Mouse (Mus musculus): ENCODE measurements around the gene Tnnt3.

Tnnt3 gene

DNA sequence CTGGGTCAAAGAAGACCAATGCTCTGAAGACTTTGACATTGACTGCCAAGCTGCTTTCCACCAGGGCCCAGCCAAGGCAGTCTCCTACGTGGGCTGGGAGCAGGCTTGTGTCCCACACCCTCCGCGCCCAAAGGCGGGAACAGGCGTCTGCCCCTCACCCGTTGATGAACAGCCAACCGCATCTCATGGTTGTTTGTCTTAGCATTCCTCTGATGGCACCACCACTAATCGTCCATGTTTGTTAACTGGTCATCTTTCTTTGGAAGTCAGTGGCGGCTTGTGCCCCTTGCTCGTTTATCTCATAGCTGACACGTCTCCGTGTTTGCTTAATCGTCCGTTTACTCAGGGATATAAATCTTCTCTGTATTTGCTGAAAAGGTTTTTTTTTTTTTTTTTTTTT is 10.9 kb downstream of the Tnnt3 start:
- DNase-seq: peak in 1 of 2 experiments; percentile 60

- DNase-seq: peak; percentile 55 to 70
Measured at GRCm38 (mm10) chr7:142510021-142510777, 11.6 kb downstream of the Tnnt3 start.

DNA sequence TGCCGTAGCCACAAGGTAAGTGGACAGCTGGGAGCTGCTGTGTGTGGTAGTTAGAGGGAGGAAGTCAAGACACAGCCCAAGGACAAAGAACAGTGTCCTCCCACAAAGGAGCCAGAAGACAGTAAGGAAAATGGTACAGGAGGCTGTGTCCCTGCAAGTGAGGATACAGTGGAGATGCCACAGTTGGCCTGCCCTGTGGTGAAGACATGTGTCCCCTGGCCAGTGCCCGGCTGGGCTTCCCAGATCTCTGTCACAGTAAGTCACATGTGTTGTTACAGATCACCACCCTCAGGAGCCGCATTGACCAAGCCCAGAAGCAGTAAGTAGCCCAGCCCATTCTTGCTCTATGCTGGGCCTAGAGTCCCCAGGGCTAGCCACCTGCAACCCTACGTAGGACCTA is 15.4 kb downstream of the Tnnt3 start:
- no peak for DNase-seq

DNA sequence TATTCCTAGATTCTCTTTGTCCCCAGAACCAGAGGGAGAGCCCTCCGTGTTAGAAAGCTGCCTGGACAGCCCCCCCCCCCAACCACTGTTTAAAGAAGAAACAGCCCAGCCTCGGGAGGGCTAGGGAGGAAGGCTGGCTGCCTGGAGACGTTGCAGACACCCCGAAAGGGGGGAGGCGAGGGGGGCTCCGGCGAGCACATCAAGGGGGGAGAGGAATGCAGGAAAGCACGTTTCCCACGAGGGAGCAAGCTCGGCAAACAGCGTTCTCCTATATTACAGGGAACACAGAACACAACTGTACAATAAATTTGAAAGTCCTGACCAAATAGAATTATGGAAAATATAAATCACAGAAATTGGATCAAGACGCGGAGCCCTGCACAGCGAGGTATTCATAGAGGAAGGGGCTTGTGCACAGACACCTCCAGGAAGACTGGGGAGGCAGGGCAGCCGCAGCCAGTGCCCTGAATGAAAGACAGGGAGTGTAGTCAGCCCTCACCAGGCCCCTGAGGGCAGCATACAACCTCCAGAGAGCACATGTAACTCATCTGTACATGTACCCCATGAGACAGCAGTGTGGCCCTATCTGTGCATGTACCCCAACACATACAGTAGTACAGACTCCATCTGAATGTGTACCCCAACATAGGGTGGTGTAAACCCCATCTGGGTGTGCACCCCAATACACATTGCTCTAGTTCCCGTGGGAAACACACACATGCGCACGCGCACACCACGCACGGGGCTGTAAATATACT is 17.8 kb downstream of the Tnnt3 start:
- DNase-seq: peak; percentile 66 to 75

DNA sequence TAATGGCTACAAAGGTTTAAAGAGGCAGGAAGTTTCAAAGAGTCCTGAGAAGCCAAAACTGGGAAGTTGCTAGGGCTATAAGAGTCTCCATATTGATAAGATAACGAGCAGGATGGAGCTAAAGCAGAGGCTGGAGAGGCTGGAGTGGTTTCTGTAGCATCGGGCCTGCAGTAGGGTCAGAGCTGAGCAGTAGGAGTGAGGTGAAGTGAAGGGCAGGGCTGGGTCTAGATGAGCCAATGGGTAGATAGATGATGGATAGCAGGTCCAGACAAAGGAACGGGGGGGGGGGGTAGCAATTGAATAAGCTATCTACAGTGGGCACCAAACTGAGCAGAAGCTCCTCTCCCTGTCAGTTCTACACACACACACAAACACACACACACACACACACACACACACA is 18.9 kb downstream of the Tnnt3 start:
- no peak for DNase-seq

DNA sequence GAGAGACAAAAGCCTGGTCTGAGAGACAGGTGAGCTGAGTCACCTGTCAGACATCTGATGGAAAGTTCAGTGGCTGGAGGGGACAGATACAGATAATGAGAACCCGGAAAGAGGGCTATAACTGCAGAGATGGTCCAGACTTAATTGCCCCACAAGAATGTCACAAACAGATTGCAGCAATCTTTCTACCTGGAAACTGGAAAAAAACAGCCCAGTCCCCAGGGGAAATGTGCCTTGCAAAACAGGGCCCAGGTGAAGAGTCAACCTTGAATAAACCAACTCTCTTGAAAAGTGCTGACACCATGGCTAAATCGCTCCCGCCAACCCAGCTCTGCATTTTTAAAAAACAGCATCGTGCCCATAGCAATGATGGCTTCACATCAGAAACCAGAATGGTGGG is 21.7 kb downstream of the Tnnt3 start:
- DNase-seq: no peak

- DNase-seq: peak; percentile 80
Measured at GRCm38 (mm10) chr7:142522352-142522751, 23.7 kb downstream of the Tnnt3 start.

- DNase-seq: peak; percentile 48 to 62
Measured at GRCm38 (mm10) chr7:142523200-142523990, 24.8 kb downstream of the Tnnt3 start.

- DNase-seq: peak; percentile 50 to 70
Measured at GRCm38 (mm10) chr7:142525342-142526178, 26.9 kb downstream of the Tnnt3 start.

DNA sequence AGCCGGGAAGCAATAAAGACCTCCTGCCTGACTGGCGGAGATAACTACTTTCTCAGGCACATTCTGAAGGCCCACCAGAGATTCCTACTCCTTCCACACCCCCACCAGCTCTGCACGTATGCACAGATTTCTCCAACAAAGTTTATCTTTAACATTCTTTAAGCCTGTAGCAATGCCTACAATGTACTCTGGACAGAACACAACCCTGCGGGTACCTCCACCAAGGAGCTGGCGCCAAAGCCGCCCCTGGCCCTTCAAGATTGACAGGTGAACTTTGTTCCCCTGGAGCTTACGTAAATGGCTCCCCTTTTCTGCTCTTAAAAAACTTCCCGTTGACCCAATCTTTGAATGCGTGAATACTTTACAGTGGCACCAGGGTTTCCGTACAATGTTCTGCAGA is 30.7 kb downstream of the Tnnt3 start:
- no peak for DNase-seq

- no peak for DNase-seq
Measured at GRCm38 (mm10) chr7:142531973-142532521, 33.4 kb downstream of the Tnnt3 start.

- no peak for DNase-seq
Measured at GRCm38 (mm10) chr7:142532671-142533058, 34.0 kb downstream of the Tnnt3 start, which contains the start of gene Mrpl23. Gene Mrpl23 (plus strand): TSS chr7:142532686.

- peak; percentile 90 to 94 for DNase-seq
Measured at GRCm38 (mm10) chr7:142533059-142533855, 34.6 kb downstream of the Tnnt3 start.

DNA sequence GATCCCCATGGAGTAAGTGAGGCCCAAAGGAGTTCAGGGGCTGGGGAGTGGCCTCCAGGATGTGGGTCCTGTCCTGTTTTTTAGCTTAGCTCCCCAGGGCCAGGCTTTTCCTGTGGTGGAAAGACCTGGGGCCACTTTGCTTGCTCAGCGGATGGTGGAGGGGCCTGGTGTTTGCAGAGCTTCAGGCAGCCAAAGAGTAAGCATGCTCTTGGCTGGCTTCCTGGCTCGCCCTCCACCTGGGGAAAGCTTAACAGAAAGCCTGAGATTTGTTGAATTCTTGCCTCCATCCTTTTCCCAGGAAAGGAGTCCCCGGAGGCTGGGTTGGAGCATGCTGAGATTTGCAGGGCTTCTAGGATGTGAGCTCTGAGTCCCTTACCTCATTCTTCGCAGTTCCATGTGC is 36.5 kb downstream of the Tnnt3 start:
- no peak for DNase-seq

DNA sequence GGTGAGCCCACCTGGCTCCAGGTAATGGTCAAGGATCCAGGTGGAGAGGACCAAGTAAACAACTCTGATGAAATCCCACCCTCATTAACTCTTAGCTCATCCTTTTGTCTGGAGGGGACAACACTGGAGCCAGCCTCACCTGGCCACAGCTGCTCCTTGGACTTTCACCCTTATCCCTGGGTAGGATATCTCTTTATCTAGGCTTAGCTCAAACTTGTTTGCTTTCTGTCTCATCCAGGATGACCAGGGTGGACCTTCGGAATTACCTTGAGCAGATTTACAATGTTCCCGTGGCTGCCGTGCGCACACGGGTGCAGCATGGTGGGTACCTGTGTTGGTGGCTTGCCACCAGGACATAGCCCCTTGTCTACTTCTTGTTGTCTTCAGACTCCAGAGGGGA is 37.2 kb downstream of the Tnnt3 start:
- DNase-seq: no peak

DNA sequence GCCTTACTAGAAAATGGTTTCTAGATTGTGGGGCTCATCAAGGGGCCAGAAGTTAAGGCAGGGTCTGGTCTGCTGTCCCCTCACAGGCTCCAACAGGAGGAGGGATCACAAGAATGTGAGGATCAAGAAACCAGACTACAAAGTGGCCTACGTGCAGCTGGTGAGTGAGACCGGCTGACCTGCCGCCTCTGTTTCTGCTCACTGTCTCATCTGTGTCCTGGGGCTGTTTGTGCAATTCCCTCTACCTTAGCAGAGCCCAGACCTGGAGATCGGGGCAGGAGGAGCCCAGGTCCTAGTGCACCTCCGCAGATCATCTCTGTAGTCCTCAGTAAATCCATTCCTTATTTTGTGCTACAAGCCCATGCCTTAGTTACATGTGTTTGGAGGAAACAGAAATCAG is 38.5 kb downstream of the Tnnt3 start:
- no peak for DNase-seq

DNA sequence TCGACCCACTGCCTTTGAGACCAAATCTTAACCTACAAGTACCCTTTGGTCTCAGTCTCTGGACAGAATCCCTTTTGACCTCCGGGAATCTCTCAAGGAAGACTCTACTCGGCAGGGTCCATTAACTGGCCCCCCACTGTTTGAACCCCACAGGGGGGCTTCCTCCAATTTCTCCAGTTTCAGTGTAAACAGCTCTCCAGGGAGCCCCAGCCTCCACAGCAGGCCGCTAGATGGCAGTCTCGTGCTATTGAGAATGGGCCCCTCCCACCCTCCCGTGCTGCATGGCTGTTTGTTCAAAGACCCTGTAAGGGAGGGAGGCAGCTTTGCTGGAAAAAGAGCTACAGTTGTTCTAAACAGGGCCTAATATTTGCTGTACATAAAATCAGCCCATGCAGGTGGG is 39.2 kb downstream of the Tnnt3 start:
- peak; percentile 90 to 91 for DNase-seq

DNA sequence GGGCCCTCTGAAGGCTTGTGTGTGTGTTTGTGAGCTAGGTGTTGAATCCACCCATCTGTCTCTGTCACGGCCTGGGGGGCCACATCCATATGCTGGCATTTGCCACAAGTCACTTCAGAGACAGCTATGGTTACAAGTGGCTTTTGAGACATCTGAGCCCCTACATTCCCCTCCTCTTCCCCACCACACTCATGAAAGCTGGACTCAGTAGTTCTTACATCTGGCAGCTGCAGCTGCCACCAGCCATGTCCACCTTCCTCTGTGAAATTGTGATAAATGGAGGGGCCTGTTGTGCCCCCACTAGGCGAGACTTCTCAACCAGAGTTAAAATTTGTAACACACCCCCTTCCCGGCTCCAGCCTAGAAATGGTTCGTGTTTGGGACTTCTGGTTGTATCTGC is 39.7 kb downstream of the Tnnt3 start:
- DNase-seq: no peak

- no peak for DNase-seq
Measured at GRCm38 (mm10) chr7:142538766-142539165, 40.1 kb downstream of the Tnnt3 start.

GRCm38 (mm10) chr7:142539828-142540227 is 41.2 kb downstream of the Tnnt3 start:
- DNase-seq: no peak

DNA sequence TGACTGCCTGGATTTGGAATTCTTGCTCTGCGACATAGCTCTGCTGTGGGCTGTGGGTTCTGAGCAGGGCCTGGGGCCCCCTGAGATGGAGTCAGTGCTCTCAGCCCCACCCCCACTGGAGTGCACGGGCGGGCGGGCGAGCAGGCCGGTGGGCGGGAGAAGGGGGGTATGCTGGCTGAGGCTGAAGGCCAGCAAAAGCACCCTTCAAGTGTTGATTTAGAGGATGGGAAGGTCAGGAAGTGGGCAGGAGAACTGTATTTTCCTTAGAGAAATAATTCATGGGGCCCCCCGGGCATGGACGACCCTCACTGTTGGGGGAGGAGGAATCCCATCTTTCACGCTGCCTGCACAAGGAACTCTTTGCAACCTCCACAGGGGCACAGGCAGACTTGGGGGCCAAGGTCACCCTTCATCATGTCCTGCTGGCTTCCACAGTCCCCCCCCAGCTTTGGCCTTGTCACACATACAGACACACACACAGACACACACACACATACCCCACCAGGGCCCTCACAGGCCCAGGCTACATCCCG is 44.2 kb downstream of the Tnnt3 start:
- DNase-seq: peak; percentile 68 to 77
